Mouse (Mus musculus) lung, postnatal 10 days (tissue): ENCODE measurements around the gene Naaladl2.
"Not testable (repeated sequence)": the region's sequence is repeated elsewhere in the genome, so short reads cannot be mapped to it uniquely, and the experiment has no call there.

ENCODE experiments used
- DNase-seq: peaks from one replicate; pipeline ENCODE4 v3.0.0; 2021

The Naaladl2 gene

GRCm38 (mm10) chr3:24217476-24217875 lies 926.6 kb downstream of the Naaladl2 start:
- no peak for DNase-seq

DNA sequence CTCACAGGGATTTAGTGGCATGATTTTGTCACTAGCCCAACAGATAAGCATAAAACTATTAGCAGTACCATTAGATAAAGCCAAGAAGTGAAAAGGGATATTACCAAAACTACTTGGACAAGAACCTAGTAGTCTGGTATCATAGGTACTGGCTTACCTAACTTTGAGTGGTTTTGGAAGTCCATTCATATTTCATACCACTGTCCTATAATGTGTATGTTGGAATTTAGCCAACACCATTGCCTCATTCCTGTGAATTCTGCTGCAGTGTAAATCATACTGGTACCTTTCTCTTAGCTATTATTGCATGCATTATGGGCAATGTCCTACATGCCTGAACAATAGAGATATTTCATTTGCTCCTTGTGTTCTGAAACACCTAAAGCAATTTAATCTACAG lies 977.5 kb downstream of the Naaladl2 start:
- DNase-seq, result no peak

- no peak for DNase-seq
These were observed 980.1 kb downstream of the Naaladl2 start for GRCm38 (mm10) chr3:24163992-24164391.

- not testable (repeated sequence) for DNase-seq
These were observed 992.8 kb downstream of the Naaladl2 start for GRCm38 (mm10) chr3:24151086-24151815.

GRCm38 (mm10) chr3:24142808-24143207 lies 1001.3 kb downstream of the Naaladl2 start:
- no peak for DNase-seq

DNA sequence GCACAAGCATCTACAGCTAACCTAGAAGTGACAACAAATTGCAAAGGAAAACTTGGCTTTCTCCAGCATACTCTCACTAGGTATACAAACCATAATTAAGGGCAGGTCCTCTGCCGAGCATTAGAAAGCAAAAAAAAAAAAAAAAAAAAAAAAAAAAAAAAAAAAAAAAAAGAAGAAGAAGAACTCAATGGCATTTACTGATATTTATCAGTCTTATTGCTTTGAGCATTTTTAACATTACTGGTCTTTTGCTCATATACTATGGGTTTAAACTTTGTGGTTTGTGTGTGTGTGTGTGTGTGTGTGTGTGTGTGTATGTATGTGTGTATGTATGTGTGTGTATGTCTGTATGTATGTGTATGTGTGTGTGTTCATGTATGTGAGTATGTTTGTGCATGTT lies 1006.1 kb downstream of the Naaladl2 start:
- DNase-seq, result no peak

- DNase-seq, result no peak
These were observed 1017.9 kb downstream of the Naaladl2 start for GRCm38 (mm10) chr3:24126200-24126599.

GRCm38 (mm10) chr3:24124034-24124433 lies 1020.0 kb downstream of the Naaladl2 start:
- DNase-seq, result no peak

DNA sequence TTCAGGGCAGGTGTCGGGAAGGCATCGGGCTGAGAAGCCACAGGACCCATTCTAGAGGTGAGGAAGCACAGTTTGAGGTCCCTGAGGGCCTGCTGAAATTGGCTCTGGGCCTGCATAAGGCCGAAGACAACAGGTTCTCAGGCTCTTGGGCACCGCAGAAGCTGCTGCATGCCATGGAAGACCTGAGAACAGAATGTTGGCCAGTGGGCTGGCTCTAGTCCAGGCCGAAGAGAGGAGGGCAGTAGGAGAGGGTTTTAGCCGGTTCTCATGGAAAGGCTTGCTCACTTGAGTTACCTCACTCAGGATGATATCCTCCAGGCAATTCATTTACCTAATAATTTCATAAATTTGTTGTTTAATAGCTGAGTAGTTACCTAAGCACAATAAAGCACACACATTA lies 1025.9 kb downstream of the Naaladl2 start:
- DNase-seq, result no peak

GRCm38 (mm10) chr3:24114849-24115248 lies 1029.2 kb downstream of the Naaladl2 start:
- DNase-seq, result no peak

- DNase-seq, result no peak
These were observed 1030.7 kb downstream of the Naaladl2 start for GRCm38 (mm10) chr3:24113360-24113759.

DNA sequence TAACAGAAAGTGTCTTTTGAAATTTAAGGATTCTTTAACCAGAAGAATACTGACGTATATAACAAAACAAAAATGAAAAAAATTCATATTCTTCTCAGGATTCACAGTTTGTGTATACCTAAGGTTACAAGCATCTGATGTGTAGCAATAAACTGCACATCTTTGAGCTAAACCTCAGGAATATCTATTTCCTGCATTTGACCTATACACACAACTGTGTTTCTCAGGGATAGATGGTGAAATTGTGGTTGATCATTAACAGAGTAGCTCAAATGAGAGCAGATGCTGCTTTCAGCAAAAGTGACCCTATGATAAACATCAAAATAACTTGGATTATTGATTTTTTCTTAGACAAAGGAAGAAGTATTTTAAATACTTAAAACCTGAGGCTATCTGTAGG lies 1037.7 kb downstream of the Naaladl2 start:
- DNase-seq, result no peak

GRCm38 (mm10) chr3:24079761-24080160 lies 1064.3 kb downstream of the Naaladl2 start:
- DNase-seq, result no peak

DNA sequence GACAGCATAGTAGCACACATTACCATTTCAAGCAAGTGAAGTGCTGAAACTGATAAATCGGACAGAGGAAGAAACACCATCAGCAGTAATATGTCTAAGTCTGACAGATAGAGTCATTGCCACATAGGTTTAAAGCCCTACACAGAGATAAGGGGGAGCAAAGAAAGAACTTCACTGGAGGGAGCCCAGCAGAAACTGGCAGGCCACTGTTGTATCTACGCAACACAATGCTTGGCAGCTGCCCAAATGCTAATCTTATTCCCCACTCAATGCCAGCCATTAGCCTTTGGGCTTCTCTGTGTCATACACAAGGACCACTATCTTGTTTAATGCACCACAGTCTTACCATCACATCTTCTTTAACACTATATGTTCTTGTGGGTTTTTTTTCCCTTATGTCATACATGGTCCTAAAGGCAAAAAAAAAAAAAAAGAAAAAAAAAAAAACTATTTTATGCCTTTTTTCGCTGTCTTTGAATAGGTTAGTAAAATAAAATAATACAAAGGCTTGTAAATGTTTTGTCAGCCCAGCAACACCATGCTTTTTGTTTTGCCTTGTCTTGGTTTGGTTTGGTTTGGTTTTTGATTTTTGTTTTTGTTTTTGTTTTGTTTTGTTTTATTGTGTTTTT lies 1072.8 kb downstream of the Naaladl2 start:
- peak; percentile 73 for DNase-seq

GRCm38 (mm10) chr3:24070424-24071168 lies 1073.5 kb downstream of the Naaladl2 start:
- peak; percentile 31 for DNase-seq

DNA sequence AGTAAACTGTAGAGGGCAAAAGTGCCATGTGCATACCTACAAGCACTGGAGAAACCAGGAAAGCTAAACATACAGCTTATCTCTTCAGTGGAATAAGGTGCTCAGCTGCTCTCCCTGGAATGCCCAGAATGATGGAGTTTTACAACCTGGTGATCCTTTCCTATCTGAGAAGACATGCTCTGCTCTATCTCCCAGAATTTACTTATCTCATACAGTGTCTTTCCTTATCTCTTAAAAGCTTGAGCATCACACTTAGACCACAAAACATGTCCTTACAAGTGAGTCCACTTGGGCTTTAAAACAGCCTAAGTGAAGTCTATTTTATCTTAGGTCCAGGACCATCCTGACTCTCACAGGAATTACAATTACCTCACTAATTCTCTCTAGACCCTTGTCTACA lies 1095.8 kb downstream of the Naaladl2 start:
- no peak for DNase-seq

GRCm38 (mm10) chr3:24001741-24002140 lies 1142.3 kb downstream of the Naaladl2 start:
- no peak for DNase-seq

DNA sequence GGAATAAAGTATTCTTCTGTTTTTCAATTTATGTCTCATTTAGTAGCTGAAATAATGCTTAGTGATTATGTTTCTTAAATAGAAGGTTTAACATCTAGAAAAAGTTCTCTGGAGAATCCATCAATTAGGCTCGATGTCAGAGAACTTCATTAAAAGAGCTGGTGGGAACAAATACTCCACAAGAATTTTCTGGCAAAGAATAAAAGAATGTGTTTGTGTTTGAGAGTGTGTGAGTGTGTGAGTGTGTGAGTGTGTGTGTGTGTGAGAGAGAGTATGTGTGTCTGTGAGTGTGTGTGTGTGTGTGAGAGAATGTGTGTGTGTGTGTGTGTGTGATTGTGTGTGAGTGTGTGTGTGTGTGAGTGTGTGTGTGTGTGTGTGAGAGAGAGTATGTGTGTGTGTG lies 1170.3 kb downstream of the Naaladl2 start:
- DNase-seq, result no peak

GRCm38 (mm10) chr3:23972747-23973667 lies 1171.1 kb downstream of the Naaladl2 start:
- DNase-seq, result peak; percentile 10

DNA sequence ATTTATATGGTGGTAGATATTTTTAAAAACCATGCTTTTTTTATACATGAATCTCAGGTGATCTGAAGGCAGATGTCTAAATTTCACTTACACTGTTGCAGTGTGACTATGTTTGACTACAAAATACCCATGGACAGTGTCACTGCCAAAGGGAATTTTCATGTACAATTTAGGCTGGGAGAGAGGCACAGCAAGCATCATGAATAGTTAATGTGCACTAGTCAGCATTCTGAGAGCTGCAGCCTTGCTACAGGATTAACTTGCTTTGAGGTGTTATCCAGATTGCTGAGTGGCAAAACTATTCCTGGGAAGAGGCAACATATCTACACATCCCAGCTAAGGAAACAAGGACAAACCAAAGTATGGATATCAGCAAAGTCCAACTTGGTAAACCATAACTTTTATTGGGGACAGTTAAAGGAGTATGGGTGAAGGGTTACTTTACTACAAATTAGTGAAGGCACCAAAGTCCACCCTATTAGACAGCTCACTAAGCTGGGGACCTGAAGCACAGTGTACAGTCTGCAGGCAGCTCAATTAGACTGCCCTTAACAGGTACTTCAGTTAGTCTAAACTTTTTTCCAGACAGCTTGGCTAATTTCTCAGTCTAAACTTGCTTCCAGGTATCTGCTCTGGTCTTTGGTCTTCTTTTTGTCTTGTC lies 1181.0 kb downstream of the Naaladl2 start:
- no peak for DNase-seq

GRCm38 (mm10) chr3:23946182-23946581 lies 1197.9 kb downstream of the Naaladl2 start:
- DNase-seq, result no peak

DNA sequence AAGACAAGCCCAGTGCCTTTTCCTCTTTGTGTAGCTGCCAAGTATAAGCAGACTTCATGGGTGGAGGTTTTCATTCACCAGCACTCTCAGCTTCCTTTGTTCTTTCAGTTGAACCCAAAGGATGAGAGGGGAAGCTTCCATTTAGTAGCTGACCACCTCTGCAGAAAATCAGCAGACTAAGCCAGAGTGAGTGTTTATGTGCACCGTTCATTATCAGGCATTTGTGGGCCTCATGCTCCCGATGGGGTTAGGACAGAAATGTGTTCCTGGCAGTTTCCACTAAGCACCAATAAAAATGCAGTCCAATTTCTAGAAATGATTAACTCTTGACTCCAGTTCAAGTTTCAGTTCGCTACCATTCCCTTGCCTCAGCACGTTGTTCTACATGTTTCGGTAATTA lies 1206.8 kb downstream of the Naaladl2 start:
- DNase-seq, result no peak
